Mouse (Mus musculus) hindbrain, embryonic 10.5 days (tissue): ENCODE measurements at regions not wholly inside any gene's neighbourhood (a gene's known extent, or its start where the extent isn't known, plus 50 kb on each side); places are given as distances from the start of the nearest gene placed in this dataset.

Experiments used
- DNase-seq: peaks from one replicate; pipeline ENCODE4 v3.0.0-alpha.2; 2017; ENCODE audit warnings: low spot score
- H3K27ac ChIP-seq: fragments of 300-500 bp; sonication (generic); 2 replicates; pipeline ENCODE4 v1.5.1; 2016; ENCODE audit warnings: mild to moderate bottlenecking, moderate library complexity
- H3K27me3 ChIP-seq: fragments of 300-500 bp; sonication (generic); 2 replicates; pipeline ENCODE4 v1.6.1; 2016; ENCODE audit warnings: mild to moderate bottlenecking; ENCODE audit not compliant: poor library complexity, insufficient read depth, severe bottlenecking
- H3K36me3 ChIP-seq: fragments of 300-500 bp; sonication (generic); 2 replicates; pipeline ENCODE4 v1.6.1; 2016; ENCODE audit warnings: mild to moderate bottlenecking, moderate library complexity
- H3K4me1 ChIP-seq: fragments of 300-500 bp; sonication (generic); replicated peaks from 2 replicates; pipeline ENCODE4 v1.6.1; 2016; ENCODE audit warnings: mild to moderate bottlenecking
- H3K4me3 ChIP-seq: fragments of 300-500 bp; sonication (generic); 2 replicates; pipeline ENCODE4 v1.5.1; 2016; ENCODE audit warnings: mild to moderate bottlenecking, moderate library complexity
- H3K9me3 ChIP-seq: fragments of 300-500 bp; sonication (generic); 2 replicates; pipeline ENCODE4 v1.6.1; 2016; ENCODE audit warnings: mild to moderate bottlenecking, moderate library complexity
- WGBS: fragments of 180-500 bp; shearing (Covaris S2); methylation state at CpG from one replicate; pipeline ENCODE4 v1.1.7; 2016; 5-methylcytosine and 5-hydroxymethylcytosine counted together

- H3K36me3 ChIP-seq: no peaks in the 10 kb centered on the region
- no peaks in the 10 kb centered on the region for H3K27me3 ChIP-seq
- no peak for DNase-seq
- 77% methylated on average over 11 of the region's 11 CpGs for WGBS
- peaks cover 6% of the 10 kb centered on the region; the same call in 1 of the 2 replicates for H3K4me1 ChIP-seq
- no peaks in the 10 kb centered on the region for H3K9me3 ChIP-seq
- no peak overlapping the region for H3K27ac ChIP-seq
- no peak overlapping the region for H3K4me3 ChIP-seq
Observed at GRCm38 (mm10) chr5:39417121-39417844, 338.0 kb downstream of the Hs3st1 start.

GRCm38 (mm10) chr5:39416597-39417023 is 338.7 kb downstream of the Hs3st1 start:
- Histone ChIP-seq H3K27ac (no peak overlapping the region), H3K4me3 (no peak overlapping the region)
- WGBS: 59% methylated on average over 2 of the region's 2 CpGs

GRCm38 (mm10) chr5:39412756-39413155 is 342.5 kb downstream of the Hs3st1 start:
- H3K27me3 ChIP-seq: no peaks in the 10 kb centered on the region
- DNase-seq: no peak
- WGBS: 60% methylated on average over 5 of the region's 5 CpGs
- no peaks in the 10 kb centered on the region for H3K9me3 ChIP-seq
- H3K4me1 ChIP-seq: peaks cover 6% of the 10 kb centered on the region; the same call in 1 of the 2 replicates
- no peaks in the 10 kb centered on the region for H3K36me3 ChIP-seq
- no peak overlapping the region for H3K4me3 ChIP-seq
- H3K27ac ChIP-seq: no peak overlapping the region

More at GRCm38 (mm10) chr5:39416597-39417023, 338.7 kb downstream of the Hs3st1 start:
- DNase-seq: no peak
- no peaks in the 10 kb centered on the region for H3K9me3 ChIP-seq
- H3K27me3 ChIP-seq: no peaks in the 10 kb centered on the region
- H3K4me1 ChIP-seq: peaks cover 6% of the 10 kb centered on the region; the same call in 1 of the 2 replicates
- H3K36me3 ChIP-seq: no peaks in the 10 kb centered on the region

GRCm38 (mm10) chr5:39390391-39390987 is 364.8 kb downstream of the Hs3st1 start:
- Histone ChIP-seq H3K9me3 (no peaks in the 10 kb centered on the region), H3K4me3 (no peak overlapping the region), H3K36me3 (no peaks in the 10 kb centered on the region), H3K4me1 (no peaks in the 10 kb centered on the region), H3K27ac (no peak overlapping the region), H3K27me3 (no peaks in the 10 kb centered on the region)
- no peak for DNase-seq

- H3K4me3 ChIP-seq: no peak overlapping the region
- WGBS: 95% methylated on average over 2 of the region's 2 CpGs
- DNase-seq: no peak
- H3K9me3 ChIP-seq: no peaks in the 10 kb centered on the region
- no peak overlapping the region for H3K27ac ChIP-seq
- H3K27me3 ChIP-seq: no peaks in the 10 kb centered on the region
- H3K4me1 ChIP-seq: no peaks in the 10 kb centered on the region
- no peaks in the 10 kb centered on the region for H3K36me3 ChIP-seq
Observed at GRCm38 (mm10) chr5:39384410-39384809, 370.9 kb downstream of the Hs3st1 start.

- Histone ChIP-seq H3K4me3 (no peak overlapping the region), H3K36me3 (no peaks in the 10 kb centered on the region), H3K27ac (no peak overlapping the region), H3K9me3 (no peaks in the 10 kb centered on the region), H3K27me3 (no peaks in the 10 kb centered on the region), H3K4me1 (no peaks in the 10 kb centered on the region)
- DNase-seq: no peak
- WGBS: 89% methylated on average over 3 of the region's 3 CpGs
Observed at GRCm38 (mm10) chr5:39374199-39374598, 381.1 kb downstream of the Hs3st1 start.

GRCm38 (mm10) chr5:39348680-39349079 is 406.6 kb downstream of the Hs3st1 start:
- 93% methylated on average over 3 of the region's 3 CpGs for WGBS
- no peaks in the 10 kb centered on the region for H3K4me1 ChIP-seq
- H3K4me3 ChIP-seq: no peak overlapping the region
- no peaks in the 10 kb centered on the region for H3K9me3 ChIP-seq
- H3K27me3 ChIP-seq: no peaks in the 10 kb centered on the region
- no peak overlapping the region for H3K27ac ChIP-seq
- no peaks in the 10 kb centered on the region for H3K36me3 ChIP-seq
- no peak for DNase-seq

GRCm38 (mm10) chr5:39347019-39347418 is 408.3 kb downstream of the Hs3st1 start:
- Histone ChIP-seq H3K9me3 (no peaks in the 10 kb centered on the region), H3K4me3 (no peak overlapping the region), H3K36me3 (no peaks in the 10 kb centered on the region), H3K4me1 (no peaks in the 10 kb centered on the region; the same call in 1 of the 2 replicates), H3K27ac (no peak overlapping the region), H3K27me3 (no peaks in the 10 kb centered on the region)
- WGBS: 77% methylated on average over 3 of the region's 3 CpGs
- DNase-seq: no peak

- no peaks in the 10 kb centered on the region for H3K9me3 ChIP-seq
- no peak overlapping the region for H3K4me3 ChIP-seq
- DNase-seq: no peak
- no peaks in the 10 kb centered on the region for H3K4me1 ChIP-seq
- no peaks in the 10 kb centered on the region for H3K27me3 ChIP-seq
- no peak overlapping the region for H3K27ac ChIP-seq
- no peaks in the 10 kb centered on the region for H3K36me3 ChIP-seq
- 84% methylated on average over 1 of the region's 1 CpGs for WGBS
Observed at GRCm38 (mm10) chr5:39337917-39338316, 417.4 kb downstream of the Hs3st1 start.

GRCm38 (mm10) chr5:39336484-39336985 is 418.7 kb downstream of the Hs3st1 start:
- WGBS: 94% methylated on average over 2 of the region's 2 CpGs
- H3K9me3 ChIP-seq: no peaks in the 10 kb centered on the region
- no peak for DNase-seq
- H3K27me3 ChIP-seq: no peaks in the 10 kb centered on the region
- no peak overlapping the region for H3K4me3 ChIP-seq
- H3K27ac ChIP-seq: no peak overlapping the region
- no peaks in the 10 kb centered on the region for H3K36me3 ChIP-seq
- H3K4me1 ChIP-seq: no peaks in the 10 kb centered on the region

GRCm38 (mm10) chr5:39335321-39335720 is 420.0 kb downstream of the Hs3st1 start:
- no peak for DNase-seq
- Histone ChIP-seq H3K4me3 (no peak overlapping the region), H3K27me3 (no peaks in the 10 kb centered on the region), H3K4me1 (no peaks in the 10 kb centered on the region), H3K27ac (no peak overlapping the region), H3K36me3 (no peaks in the 10 kb centered on the region), H3K9me3 (no peaks in the 10 kb centered on the region)
- 80% methylated on average over 2 of the region's 2 CpGs for WGBS

GRCm38 (mm10) chr5:39334241-39334640 is 421.0 kb downstream of the Hs3st1 start:
- no peaks in the 10 kb centered on the region for H3K9me3 ChIP-seq
- no peaks in the 10 kb centered on the region for H3K4me1 ChIP-seq
- no peaks in the 10 kb centered on the region for H3K27me3 ChIP-seq
- 79% methylated on average over 1 of the region's 1 CpGs for whole genome bisulfite sequencing
- no peaks in the 10 kb centered on the region for H3K36me3 ChIP-seq
- no peak overlapping the region for H3K27ac ChIP-seq
- no peak overlapping the region for H3K4me3 ChIP-seq
- DNase-seq: no peak

GRCm38 (mm10) chr5:39325399-39325798 is 429.9 kb downstream of the Hs3st1 start:
- Histone ChIP-seq H3K9me3 (no peaks in the 10 kb centered on the region), H3K4me1 (no peaks in the 10 kb centered on the region; the same call in 1 of the 2 replicates), H3K36me3 (no peaks in the 10 kb centered on the region), H3K4me3 (no peak overlapping the region), H3K27ac (no peak overlapping the region), H3K27me3 (no peaks in the 10 kb centered on the region)
- DNase-seq: no peak
- WGBS: 77% methylated on average over 2 of the region's 2 CpGs
